Mouse (Mus musculus): ENCODE measurements around the gene Trub1. TPM values are rescaled to one million over a fixed set of nuclear protein-coding genes. Genes with fewer than 3 reads are reported as not detected.

Gene Trub1
- total RNA-seq, 2 experiments from 2014 or later, result 16.6 to 20.0 TPM

DNA sequence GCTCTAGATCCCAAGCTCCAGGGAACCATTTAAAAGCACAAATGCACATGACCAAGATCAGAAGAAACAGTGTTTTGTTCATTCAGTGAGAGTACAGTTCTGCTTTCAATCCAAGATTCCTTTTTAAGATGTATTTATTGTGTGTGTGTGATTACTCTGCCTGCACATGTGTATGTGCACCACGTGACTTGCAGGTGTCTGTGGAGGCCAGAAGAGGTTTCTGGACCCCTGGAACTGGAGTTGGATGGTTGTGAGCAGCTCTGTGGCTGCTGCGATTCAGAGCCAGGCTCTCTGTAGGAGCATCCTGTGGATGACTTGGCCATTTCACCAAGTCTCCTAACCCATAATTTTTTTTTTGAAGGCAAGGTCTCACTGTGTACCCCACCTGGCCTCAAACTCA, 73.0 kb downstream of the Trub1 start:
- intact Hi-C loops (cut with DNase I), result no loop called here
- no peak for DNase-seq (ENCODE audit: extremely low spot score in 1 of 2, low spot score in 2 of 2)

DNA sequence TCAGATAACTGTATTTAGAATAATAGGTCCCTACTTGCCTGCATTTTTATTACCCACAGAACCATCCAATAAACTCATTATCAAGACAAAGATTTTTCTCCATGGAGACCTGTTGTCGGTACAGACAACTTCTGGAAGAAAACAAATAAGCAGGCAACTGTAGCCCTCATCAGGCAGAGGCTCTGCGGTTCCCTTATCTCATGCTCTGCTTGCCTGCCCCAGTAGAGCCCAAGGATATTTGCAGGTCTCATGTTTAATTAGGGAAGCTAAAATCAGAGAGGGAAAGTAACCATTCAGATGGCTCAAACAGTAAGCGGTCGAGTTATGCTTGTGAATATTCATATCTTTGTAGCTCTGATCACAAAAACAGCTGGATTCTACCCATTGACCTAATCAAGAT, 77.5 kb downstream of the Trub1 start:
- DNase-seq (ENCODE audit: extremely low spot score in 1 of 2, low spot score in 2 of 2), result no peak
- intact Hi-C loops (cut with DNase I), result no loop called here

DNA sequence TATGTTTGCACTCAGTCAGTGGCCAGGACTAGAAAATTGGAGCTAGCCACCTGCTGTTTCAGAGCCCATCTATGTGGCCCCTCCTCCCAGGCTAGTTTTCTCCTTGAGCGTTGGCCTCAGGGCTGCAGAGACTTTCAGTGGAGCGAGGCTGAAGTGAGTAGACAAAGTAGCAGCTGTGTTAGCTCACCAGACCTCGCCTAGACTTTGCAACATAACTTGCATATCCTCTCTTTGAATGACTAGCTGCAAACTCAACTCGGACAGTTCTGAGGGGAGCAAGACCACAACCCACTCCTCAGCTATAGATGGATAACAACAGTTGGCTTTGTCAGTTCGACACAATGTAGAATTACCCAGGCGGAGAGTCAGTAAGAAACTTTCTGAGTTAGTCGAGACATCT, 81.5 kb downstream of the Trub1 start:
- intact Hi-C loops (cut with DNase I), result no loop called here
- no peak for DNase-seq (ENCODE audit: extremely low spot score in 1 of 2, low spot score in 2 of 2)

DNA sequence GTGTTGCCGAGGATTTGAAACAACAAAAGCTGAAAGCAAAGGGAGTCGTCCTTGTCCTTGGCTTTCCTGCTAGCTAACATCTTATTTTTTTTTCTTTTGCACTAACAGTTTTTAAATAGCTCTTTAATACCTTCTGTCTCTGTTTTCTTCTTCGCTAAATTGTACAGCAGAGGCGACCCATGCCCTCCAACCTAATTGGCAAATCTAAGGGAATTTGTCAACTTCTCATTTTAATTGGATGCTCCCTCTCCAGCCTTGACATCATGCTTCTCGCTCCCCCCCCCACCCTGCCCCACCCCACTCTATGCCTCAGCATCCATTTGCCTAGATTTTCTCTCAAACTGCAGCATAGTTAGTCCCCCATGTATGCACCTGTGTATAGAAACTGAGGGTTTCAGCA, 83.8 kb downstream of the Trub1 start:
- no peak for DNase-seq (ENCODE audit: extremely low spot score in 1 of 2, low spot score in 2 of 2)
- intact Hi-C loops (cut with DNase I), result no loop called here

DNA sequence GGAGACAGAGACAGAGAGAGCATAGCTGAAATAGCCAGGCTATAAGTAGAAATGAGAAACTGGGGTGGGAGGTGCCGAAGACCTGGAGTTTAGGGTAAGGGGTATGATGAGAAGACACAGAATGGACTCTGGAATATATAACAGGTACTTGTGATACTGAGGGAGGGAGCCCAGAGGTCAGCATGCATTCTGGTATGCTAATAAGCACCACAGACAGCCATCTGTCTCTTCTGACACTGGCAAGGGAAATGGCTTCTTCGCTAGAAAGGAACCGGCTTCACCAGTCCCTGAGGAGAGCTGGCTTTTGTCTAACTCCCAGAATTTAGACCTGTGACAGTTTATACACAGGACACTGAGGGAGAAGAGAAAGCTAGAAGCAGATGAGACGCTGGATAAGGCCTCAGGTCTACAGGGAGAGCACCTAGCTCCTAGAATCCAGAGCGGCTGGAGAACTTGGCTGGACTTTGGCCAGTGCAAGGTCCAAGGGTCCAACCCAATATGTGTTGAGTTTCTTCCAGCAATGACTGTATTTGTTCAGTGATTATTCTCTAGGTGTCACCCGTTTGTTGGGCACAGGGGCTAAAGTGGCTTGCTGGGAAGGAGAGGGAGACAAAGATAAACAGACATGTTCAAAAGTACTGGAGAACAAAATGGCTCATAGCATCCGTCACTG, 84.9 kb downstream of the Trub1 start:
- intact Hi-C loops (cut with DNase I), result no loop called here
- DNase-seq (ENCODE audit: extremely low spot score in 1 of 2, low spot score in 2 of 2), result no peak

DNA sequence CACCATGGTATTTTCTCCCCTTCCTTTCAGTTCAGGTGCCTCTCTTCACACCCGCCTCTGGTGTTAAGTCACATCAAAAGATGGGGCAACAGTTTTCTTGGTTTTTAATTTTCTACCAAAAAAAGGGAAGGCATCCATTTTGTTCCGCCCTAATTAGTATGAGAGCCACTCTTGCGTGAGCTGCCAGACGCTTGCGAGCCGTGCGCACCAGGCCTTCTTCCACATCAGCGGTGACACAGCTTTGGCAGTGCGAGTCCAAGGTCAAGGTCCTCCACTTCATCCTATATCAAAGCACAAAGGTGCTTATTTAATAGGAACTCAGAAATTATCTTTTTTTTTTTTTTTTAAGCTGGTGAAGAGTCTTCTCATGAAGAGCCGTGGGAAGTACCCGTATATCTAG, 87.4 kb downstream of the Trub1 start:
- intact Hi-C loops (cut with DNase I), result no loop called here
- no peak for DNase-seq (ENCODE audit: extremely low spot score in 1 of 2, low spot score in 2 of 2)

Other genes starting within 250 kb of the Trub1 start
- 100 to 1,000 TPM; 126 to 136 TPM for gene Ablim1, start 138.0 kb upstream of the Trub1 start, total RNA-seq (2021)
- 10 to 100 TPM; 23.2 to 24.6 TPM for gene Fam160b1, start 92.2 kb upstream of the Trub1 start, total RNA-seq (2021)
- 100 to 1,000 TPM; 110 to 113 TPM for gene Atrnl1, start 158.1 kb downstream of the Trub1 start, total RNA-seq (2021)